Mouse (Mus musculus) heart, embryonic 15.5 days (tissue): ENCODE measurements at regions not wholly inside any gene's neighbourhood (a gene's known extent, or its start where the extent isn't known, plus 50 kb on each side); places are given as distances from the start of the nearest gene placed in this dataset.
A peak's percentile ranks its signal among the peaks of the same experiment; 100 is the strongest.

Source experiments
- ATAC-seq: fragments of 200-750 bp; cut with Nextera tagmentation; replicated peaks from 2 replicates; pipeline ENCODE4 v1.8.0; 2017; ENCODE audit warnings: low read depth, moderate TSS enrichment; ENCODE audit not compliant: insufficient number of reproducible peaks, insufficient read depth, low FRiP score
- H3K27ac ChIP-seq: fragments of 300-500 bp; sonication (generic); 2 replicates; pipeline ENCODE4 v1.5.1; 2015; ENCODE audit warnings: mild to moderate bottlenecking, inconsistent platforms
- H3K27me3 ChIP-seq: fragments of 300-500 bp; sonication (generic); 2 replicates; pipeline ENCODE4 v1.6.1; 2015; ENCODE audit warnings: inconsistent platforms
- H3K36me3 ChIP-seq: fragments of 300-500 bp; sonication (generic); 2 replicates; pipeline ENCODE4 v1.6.1; 2015; ENCODE audit warnings: mild to moderate bottlenecking, inconsistent platforms
- H3K4me1 ChIP-seq: fragments of 300-500 bp; sonication (generic); replicated peaks from 2 replicates; pipeline ENCODE4 v1.6.1; 2015; ENCODE audit warnings: inconsistent platforms
- H3K4me2 ChIP-seq: fragments of 300-500 bp; sonication (generic); 2 replicates; pipeline ENCODE4 v1.6.1; 2015; ENCODE audit warnings: inconsistent platforms, mild to moderate bottlenecking, moderate library complexity
- H3K4me3 ChIP-seq: fragments of 300-500 bp; sonication (generic); 2 replicates; pipeline ENCODE4 v1.5.1; 2015; ENCODE audit warnings: mild to moderate bottlenecking, inconsistent platforms
- H3K9ac ChIP-seq: fragments of 300-500 bp; sonication (generic); 2 replicates; pipeline ENCODE4 v1.6.1; 2015; ENCODE audit warnings: mild to moderate bottlenecking, inconsistent platforms
- H3K9me3 ChIP-seq: fragments of 300-500 bp; sonication (generic); replicated peaks from 2 replicates; pipeline ENCODE4 v1.6.1; 2016; ENCODE audit warnings: inconsistent platforms
- WGBS: fragments of 180-500 bp; shearing (Covaris S2); methylation state at CpG from one replicate; pipeline ENCODE4 v1.1.7; 2015; ENCODE audit warnings: mixed read lengths; 5-methylcytosine and 5-hydroxymethylcytosine counted together

GRCm38 (mm10) chr7:84800966-84801365 is 52.4 kb upstream of the Olfr291 start:
- 29% methylated on average over 12 of the region's 12 CpGs for WGBS
- H3K4me1 ChIP-seq, result no peaks in the 10 kb centered on the region
- no peak overlapping the region for H3K27ac ChIP-seq
- H3K9ac ChIP-seq, result no peak overlapping the region
- H3K36me3 ChIP-seq, result no peaks in the 10 kb centered on the region
- no peak overlapping the region for H3K4me3 ChIP-seq
- no peak for ATAC-seq
- H3K4me2 ChIP-seq, result no peak overlapping the region
- H3K9me3 ChIP-seq, result no peaks in the 10 kb centered on the region
- peaks cover 4% of the 10 kb centered on the region; the same call in 1 of the 2 replicates for H3K27me3 ChIP-seq

GRCm38 (mm10) chr7:84794655-84795054 is 58.7 kb upstream of the Olfr291 start:
- no peak overlapping the region for H3K27ac ChIP-seq
- H3K4me3 ChIP-seq, result no peak overlapping the region
- ATAC-seq, result no peak
- no peak overlapping the region for H3K4me2 ChIP-seq
- H3K9me3 ChIP-seq, result no peaks in the 10 kb centered on the region
- no peaks in the 10 kb centered on the region for H3K4me1 ChIP-seq
- H3K27me3 ChIP-seq, result no peaks in the 10 kb centered on the region
- WGBS, result 5% methylated on average over 1 of the region's 1 CpGs
- H3K9ac ChIP-seq, result no peak overlapping the region
- no peaks in the 10 kb centered on the region for H3K36me3 ChIP-seq

GRCm38 (mm10) chr7:84779276-84779825 is 74.0 kb upstream of the Olfr291 start:
- under 1% methylated on average over 30 of the region's 30 CpGs for WGBS
- ATAC-seq, result peak; percentile 84
- Histone ChIP-seq H3K9me3 (no peaks in the 10 kb centered on the region), H3K4me1 (no peaks in the 10 kb centered on the region), H3K4me2 (peak overlapping the region; percentile 86), H3K9ac (peak overlapping the region; percentile 61), H3K27ac (no peak overlapping the region), H3K27me3 (no peaks in the 10 kb centered on the region), H3K36me3 (no peaks in the 10 kb centered on the region), H3K4me3 (peak overlapping the region; percentile 68)

GRCm38 (mm10) chr7:84777696-84778095 is 75.7 kb upstream of the Olfr291 start:
- Histone ChIP-seq H3K4me1 (no peaks in the 10 kb centered on the region), H3K27ac (no peak overlapping the region), H3K4me3 (no peak overlapping the region), H3K9me3 (no peaks in the 10 kb centered on the region), H3K36me3 (no peaks in the 10 kb centered on the region), H3K4me2 (no peak overlapping the region), H3K27me3 (no peaks in the 10 kb centered on the region), H3K9ac (no peak overlapping the region)
- ATAC-seq, result no peak

- H3K27me3 ChIP-seq, result no peaks in the 10 kb centered on the region
- 68% methylated on average over 3 of the region's 3 CpGs for WGBS
- no peaks in the 10 kb centered on the region for H3K9me3 ChIP-seq
- H3K4me3 ChIP-seq, result no peak overlapping the region
- H3K36me3 ChIP-seq, result no peaks in the 10 kb centered on the region
- H3K4me1 ChIP-seq, result no peaks in the 10 kb centered on the region
- H3K9ac ChIP-seq, result no peak overlapping the region
- H3K4me2 ChIP-seq, result no peak overlapping the region
- ATAC-seq, result no peak
- no peak overlapping the region for H3K27ac ChIP-seq
These were observed 66.5 kb upstream of the Zfand6 start for GRCm38 (mm10) chr7:84756261-84756660.

GRCm38 (mm10) chr7:84753361-84753760 is 63.6 kb upstream of the Zfand6 start:
- Histone ChIP-seq H3K36me3 (no peaks in the 10 kb centered on the region), H3K4me1 (peaks cover 2% of the 10 kb centered on the region), H3K9me3 (no peaks in the 10 kb centered on the region), H3K4me2 (no peak overlapping the region), H3K27ac (no peak overlapping the region), H3K27me3 (no peaks in the 10 kb centered on the region), H3K9ac (no peak overlapping the region), H3K4me3 (no peak overlapping the region)
- ATAC-seq, result no peak
- WGBS, result 81% methylated on average over 1 of the region's 1 CpGs

- peak overlapping the region; percentile 57 for H3K4me3 ChIP-seq
- WGBS, result 3% methylated on average over 21 of the region's 21 CpGs
- H3K27me3 ChIP-seq, result no peaks in the 10 kb centered on the region
- H3K9ac ChIP-seq, result peak overlapping the region; percentile 37; the same call in 1 of the 2 replicates
- no peaks in the 10 kb centered on the region for H3K9me3 ChIP-seq
- no peaks in the 10 kb centered on the region for H3K36me3 ChIP-seq
- H3K4me1 ChIP-seq, result peaks cover 2% of the 10 kb centered on the region
- no peak overlapping the region; the same call in 1 of the 2 replicates for H3K27ac ChIP-seq
- peak overlapping the region; percentile 80 for H3K4me2 ChIP-seq
- no peak; the same call in 1 of the 2 replicates for ATAC-seq
These were observed 59.9 kb upstream of the Zfand6 start for GRCm38 (mm10) chr7:84749434-84750301.

- Histone ChIP-seq H3K9ac (no peak overlapping the region), H3K36me3 (no peaks in the 10 kb centered on the region), H3K4me2 (no peak overlapping the region), H3K4me3 (no peak overlapping the region), H3K27ac (no peak overlapping the region), H3K27me3 (no peaks in the 10 kb centered on the region), H3K4me1 (peaks cover 2% of the 10 kb centered on the region), H3K9me3 (no peaks in the 10 kb centered on the region)
- ATAC-seq, result no peak
- WGBS, result 23% methylated on average over 1 of the region's 1 CpGs
These were observed 58.1 kb upstream of the Zfand6 start for GRCm38 (mm10) chr7:84747847-84748246.

- Histone ChIP-seq H3K9ac (no peak overlapping the region), H3K9me3 (no peaks in the 10 kb centered on the region), H3K27ac (no peak overlapping the region), H3K4me2 (no peak overlapping the region), H3K27me3 (no peaks in the 10 kb centered on the region), H3K4me1 (peaks cover 6% of the 10 kb centered on the region), H3K36me3 (no peaks in the 10 kb centered on the region), H3K4me3 (no peak overlapping the region)
- 75% methylated on average over 5 of the region's 5 CpGs for WGBS
- ATAC-seq, result no peak
These were observed 54.7 kb upstream of the Zfand6 start for GRCm38 (mm10) chr7:84744321-84745070.

GRCm38 (mm10) chr7:84739965-84740390 is 50.2 kb upstream of the Zfand6 start:
- no peaks in the 10 kb centered on the region for H3K9me3 ChIP-seq
- no peak overlapping the region for H3K4me2 ChIP-seq
- no peak overlapping the region for H3K27ac ChIP-seq
- WGBS, result 4% methylated on average over 2 of the region's 2 CpGs
- no peak overlapping the region for H3K4me3 ChIP-seq
- H3K36me3 ChIP-seq, result no peaks in the 10 kb centered on the region
- no peaks in the 10 kb centered on the region for H3K27me3 ChIP-seq
- no peak; the same call in 1 of the 2 replicates for ATAC-seq
- H3K4me1 ChIP-seq, result 0 out of 2 replicates have a peak, but pooled peaks cover 4% of the 10 kb centered on the region
- no peak overlapping the region for H3K9ac ChIP-seq
